Mouse (Mus musculus): ENCODE measurements around the gene Cd96.
"Not testable (repeated sequence)": the region's sequence is repeated elsewhere in the genome, so short reads cannot be mapped to it uniquely, and the experiment has no call there.

Cd96 gene

DNA sequence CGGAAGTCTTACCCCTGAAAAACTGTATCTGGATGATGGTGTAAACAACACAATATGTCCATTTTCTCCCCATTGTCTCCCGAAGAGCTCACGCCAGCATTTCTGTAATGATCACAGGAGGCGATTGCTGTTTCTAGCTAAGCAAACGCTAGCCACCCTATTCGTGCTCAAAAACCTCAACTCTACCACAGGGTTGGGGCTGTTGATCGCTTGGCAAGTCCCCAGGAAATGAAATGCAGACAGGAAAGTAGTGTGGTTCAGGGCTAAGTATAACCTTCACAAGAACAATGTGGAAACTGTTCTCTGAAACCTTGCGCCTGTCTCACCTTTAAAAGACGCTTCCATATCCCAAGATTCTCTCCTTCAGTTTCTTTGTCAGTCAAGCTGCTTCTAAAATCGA is at the start of gene Cd96:
Cd96 (minus strand) TSS at position 232 of the 400 bp plus-strand sequence.
- no peak for DNase-seq (ENCODE audit: low spot score in 2 of 2)

DNA sequence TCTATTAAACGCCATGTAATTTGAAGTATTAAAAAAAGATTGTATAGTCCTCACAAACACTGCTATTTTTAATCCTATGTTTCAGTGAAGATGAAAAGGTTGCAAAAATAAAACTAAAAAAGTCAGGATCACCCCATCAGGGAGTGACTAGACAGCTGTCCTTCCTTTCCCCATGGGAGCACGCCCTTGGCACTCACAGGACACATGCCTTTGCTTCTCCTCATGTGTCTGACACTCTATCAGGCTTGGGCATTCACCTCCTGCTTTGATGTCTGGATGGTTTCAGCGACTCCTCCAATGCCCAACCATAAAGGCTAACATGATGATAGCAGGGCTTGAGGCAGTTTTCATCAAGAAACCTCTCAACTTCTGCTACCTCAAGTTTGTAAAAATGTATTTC is 46.9 kb upstream of the Cd96 start:
- no peak for DNase-seq (ENCODE audit: low spot score in 2 of 2)

DNA sequence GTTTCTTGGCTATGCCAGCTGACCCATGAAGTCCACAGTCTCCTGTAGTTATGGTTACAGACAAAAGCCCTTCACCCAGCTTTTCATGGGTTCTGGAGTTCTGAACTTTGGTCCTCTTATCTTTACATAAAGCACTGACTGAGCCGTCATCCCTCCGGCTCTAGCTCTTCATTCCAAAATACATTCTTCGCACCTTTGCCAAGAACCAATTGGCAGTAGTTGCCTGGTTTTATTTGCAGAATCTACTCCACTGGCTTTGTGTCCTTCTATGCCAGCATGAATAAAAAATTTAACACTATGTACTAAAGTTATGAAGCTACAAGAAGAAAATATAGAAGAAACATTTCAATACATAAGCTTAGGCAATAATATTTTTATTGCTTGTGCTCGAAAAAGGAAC is 45.3 kb upstream of the Cd96 start:
- DNase-seq (ENCODE audit: low spot score in 2 of 2), result no peak

DNA sequence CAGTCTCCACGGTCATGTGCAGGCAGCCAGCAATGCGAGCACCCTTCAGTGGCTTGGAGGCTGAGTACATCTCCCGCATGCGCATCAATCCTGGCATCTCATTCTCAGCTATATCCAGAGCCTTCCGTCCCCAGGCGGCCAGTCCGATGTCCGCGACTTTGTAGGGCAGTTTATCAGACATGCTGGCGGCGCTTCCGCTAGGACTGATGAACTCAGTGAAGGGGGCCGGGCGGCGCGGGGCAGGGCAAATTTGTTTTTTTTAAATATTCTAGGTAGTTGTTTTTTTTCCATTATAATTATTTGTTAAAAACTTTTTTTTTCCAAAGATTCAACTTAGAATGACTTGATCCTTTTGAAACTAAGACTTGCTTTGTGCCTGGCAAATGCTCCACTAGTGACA is 34.8 kb upstream of the Cd96 start, which contains the start of gene Gm4737:
Gm4737 (minus strand) TSS at position 246 of the 400 bp plus-strand sequence.
- not testable (repeated sequence) for DNase-seq (ENCODE audit: low spot score in 2 of 2)

DNA sequence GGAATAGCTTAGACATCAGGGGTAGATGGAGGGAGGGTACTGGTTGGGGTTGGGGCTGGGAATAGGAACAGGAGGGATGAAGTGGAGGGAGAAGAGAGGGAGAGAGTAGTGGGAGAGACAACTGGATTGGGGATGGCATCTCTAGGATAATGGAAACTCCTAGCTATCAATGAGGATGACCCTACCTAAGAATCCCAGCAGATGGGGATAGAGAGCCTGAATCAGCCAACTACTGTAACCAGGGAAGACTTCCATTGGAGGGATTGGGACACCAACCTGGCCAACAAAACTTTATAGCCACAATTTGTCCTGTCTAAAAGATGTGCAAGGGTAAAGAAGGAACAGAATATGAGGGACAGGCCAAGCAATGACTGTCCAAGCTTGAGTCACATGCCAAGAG is 31.1 kb upstream of the Cd96 start:
- peak in 1 of 2 experiments; percentile 23 for DNase-seq (ENCODE audit: low spot score in 2 of 2)

DNA sequence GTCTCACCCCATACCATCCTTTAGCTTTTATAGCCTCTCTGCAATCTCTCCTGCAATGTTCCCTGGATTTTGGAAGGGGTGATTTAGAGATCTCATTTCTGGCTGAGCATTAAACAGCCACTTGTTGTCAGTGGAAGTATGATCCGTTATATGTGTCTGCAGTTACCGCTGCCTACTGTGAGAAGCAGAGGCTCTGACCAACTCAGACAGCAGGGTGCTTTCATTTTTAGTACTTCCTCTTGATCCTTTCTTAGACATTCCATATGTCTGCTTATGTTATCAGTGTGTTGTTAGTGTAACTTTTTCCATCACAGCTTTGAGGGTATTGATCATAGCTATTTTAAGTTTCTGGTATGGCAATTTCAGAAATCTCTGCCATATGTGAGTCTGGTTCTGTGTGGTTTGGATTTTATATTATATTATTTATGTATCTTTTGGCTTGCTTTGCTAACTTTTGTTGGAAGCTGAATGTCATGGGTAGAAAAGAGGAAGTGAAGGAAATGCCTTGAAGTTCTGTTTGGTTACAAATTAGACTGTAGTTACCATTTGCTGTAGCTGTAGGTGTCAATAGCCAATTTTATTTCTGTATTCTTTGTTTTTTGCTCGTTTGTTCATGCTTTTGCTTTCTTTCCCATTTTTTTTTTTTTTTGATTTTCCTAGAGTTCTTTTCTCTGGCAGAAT is 28.8 kb upstream of the Cd96 start:
- DNase-seq (ENCODE audit: low spot score in 2 of 2), result peak in 1 of 2 experiments; percentile 3

DNA sequence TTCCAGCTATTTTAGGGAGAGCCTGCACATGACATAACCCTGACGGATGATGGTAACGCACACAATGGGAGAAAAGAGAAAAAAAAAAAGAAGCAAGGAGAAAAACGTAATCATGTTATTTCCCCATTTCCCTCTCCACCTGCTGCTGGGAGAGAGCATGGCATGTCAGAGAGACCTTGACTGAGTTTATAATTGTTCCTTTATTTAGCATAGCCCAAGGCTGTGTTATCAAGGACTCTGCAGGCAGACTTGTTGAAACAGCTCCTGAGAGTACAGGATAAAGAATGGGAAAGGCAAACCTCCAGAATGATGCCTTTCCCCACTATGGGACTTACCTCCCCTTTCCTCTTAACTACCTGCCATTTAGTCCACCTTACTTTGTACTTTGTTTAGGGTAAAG is 26.9 kb upstream of the Cd96 start:
- DNase-seq (ENCODE audit: low spot score in 2 of 2), result no peak

DNA sequence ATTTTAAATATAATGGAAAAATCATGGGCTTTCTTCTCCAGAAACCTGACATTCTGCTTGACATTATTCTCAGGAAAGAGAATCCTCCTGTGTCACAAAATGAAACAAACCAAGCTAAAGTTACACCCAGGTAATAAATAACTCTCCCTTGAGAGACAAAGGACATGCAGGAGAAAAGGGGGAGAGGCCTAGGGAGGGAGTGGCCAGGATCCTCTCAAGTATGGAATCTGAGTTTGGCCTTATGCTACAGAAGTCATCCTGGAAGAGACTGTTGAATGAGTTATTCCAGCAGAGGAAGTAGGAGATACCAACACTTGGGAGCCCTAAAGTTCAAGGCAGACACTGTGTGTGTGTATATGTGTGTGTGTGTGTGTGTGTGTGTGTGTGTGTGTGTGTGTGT is 2.2 kb upstream of the Cd96 start:
- DNase-seq (ENCODE audit: low spot score in 2 of 2), result no peak

DNA sequence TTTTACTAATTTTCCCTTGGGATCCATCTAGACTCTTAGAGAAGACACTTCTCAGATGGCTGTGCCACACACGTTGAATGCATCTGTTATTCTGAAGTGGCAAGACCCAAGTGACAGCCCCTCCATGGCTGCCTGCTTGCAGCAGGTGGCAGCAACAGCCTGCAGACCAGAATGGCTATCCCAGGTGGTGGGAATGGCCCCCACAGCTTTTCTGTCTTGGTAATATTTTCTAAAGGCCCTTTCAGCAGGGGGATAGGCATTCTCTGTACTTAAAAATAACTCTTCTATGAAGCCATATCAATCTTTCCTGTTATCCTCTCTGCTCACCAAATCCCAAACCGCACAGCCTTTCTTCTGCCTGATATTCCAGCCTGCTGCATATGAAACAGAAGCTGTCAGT is 1.4 kb upstream of the Cd96 start:
- DNase-seq (ENCODE audit: low spot score in 2 of 2), result peak in 1 of 2 experiments; percentile 24

DNA sequence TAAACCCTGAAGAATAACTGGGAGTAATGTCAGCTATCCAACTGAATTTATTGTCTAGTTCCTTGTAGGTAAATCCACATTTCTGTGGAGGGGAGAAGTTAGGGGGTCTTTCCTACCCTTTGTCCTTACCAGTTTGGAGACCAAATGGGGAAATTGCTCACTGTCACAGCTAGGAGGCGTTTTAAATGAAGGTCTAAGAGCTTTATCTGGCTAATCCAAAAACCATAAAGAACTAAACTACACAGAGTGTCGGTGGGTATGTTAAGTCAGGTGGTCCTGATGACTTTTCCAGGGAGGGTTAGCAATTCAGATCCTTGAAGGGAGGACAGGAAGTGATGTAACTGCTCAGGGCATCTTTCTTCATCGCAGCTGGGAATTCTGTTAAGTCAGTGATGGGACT is 556 bp upstream of the Cd96 start:
- no peak for DNase-seq (ENCODE audit: low spot score in 2 of 2)

DNA sequence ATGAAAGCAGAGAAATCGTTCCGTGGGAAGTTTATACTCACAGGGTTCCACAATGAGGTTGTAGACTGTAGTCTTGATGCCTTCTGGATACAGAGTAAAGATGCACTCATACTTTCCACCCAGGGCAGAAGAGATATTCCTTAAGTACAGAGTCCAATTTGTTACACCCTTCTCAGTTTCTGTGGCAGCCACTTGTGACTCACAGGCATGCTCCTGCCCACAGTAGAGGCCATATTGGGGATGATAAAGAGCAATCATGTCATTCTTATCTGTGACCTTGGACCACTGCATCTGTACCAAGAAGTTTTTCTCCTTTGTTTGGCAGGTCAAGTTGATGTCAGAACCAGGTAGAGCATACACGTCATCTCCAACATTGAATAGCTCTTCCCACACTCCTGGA is 2.4 kb downstream of the Cd96 start:
- no peak for DNase-seq (ENCODE audit: low spot score in 2 of 2)

DNA sequence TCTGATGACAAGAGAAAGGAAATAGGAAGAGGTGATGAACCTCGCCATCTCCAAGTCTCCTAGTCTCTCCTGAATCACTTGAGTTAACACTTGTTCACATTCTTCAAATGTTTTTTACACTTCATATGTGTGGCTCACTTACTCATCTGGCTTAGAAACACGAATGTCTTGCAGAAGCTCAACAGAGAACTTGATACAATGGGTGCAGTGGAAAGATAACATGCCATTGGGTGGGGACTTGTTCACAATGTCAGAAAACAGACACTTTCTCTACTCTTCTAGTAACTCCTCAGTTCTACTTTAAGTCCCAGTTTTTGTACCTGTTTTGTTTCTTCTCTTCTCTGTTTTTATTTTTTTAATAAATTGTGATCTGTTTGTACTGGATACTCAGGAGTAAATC is 5.3 kb downstream of the Cd96 start:
- no peak for DNase-seq (ENCODE audit: low spot score in 2 of 2)

DNA sequence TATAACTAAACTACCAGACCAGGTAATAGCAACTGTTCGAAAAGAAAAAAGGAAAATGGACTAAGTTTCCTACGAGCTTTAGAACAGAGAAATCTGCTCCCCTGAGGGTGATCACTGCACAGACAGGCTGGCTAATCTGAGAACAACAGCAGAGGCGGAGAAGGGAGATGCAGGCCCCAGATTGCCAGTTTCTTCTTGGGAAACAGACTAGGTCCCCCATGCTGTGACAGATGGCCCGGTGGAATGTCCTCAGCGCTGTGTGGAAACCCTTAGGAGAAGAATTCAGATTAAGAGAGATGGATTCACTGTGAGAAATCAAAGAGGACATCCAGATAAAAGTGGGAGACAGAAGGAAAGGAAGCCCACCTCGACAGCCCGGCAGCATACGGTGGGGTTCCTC is 10.5 kb downstream of the Cd96 start:
- DNase-seq (ENCODE audit: low spot score in 2 of 2), result peak in 1 of 2 experiments; percentile 11

DNA sequence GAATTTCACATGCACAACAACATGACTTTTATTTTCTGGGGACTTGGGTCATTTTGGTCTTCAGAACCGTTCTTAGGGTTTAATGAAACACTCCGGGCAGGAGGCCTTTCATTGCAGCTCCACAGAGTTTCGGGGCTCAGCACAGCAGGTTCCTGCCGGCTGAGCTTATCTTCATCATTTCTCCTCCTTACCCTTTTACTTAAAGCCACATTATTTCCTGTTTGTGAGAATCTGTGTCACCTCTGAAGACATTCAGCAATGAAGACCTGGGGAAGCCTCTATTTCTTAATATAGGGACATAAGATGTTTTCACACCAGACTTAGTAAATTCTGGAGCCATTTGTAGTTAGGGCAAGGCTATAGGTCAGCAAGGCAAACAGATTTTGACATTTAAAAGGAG is 12.6 kb downstream of the Cd96 start:
- no peak for DNase-seq (ENCODE audit: low spot score in 2 of 2)

DNA sequence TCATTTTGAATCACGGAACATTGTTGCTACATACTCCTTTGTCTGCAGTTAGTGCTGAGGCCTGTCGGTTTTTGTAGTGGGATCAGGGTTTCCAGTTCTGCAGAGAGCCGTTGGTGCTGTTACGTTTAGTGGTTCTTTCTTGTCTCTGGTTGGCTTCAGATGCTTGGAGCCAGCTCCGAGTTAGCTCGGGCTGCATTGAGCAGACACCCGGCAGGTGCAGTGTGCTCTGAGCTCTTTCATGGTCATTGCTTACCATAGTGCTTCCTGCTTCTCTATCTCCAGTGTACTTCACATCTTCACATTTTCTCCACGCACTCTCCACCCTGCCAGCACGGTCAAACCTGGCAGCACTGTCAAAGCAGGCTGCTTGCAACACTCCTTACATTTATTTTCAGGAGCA is 15.6 kb downstream of the Cd96 start:
- no peak for DNase-seq (ENCODE audit: low spot score in 2 of 2)

DNA sequence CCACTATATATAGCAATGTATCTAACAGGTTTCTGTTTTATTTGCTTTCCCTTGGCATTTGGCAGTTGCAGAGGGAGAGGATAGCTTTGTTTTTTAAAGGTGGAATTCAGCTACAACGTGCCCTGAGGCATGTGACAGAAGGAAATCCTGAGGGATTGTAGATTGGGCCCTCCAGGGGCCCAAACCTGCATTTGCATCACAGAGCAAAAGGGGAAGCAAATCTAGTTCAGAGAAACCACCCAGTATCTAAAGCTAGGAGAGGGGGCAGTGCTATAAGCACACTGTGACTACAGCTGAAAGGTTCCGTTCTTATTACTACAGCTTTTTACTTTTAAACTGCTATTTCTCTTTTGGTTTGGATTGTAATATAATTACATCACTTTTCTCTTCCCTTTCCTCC is 18.3 kb downstream of the Cd96 start:
- DNase-seq (ENCODE audit: low spot score in 2 of 2), result no peak

DNA sequence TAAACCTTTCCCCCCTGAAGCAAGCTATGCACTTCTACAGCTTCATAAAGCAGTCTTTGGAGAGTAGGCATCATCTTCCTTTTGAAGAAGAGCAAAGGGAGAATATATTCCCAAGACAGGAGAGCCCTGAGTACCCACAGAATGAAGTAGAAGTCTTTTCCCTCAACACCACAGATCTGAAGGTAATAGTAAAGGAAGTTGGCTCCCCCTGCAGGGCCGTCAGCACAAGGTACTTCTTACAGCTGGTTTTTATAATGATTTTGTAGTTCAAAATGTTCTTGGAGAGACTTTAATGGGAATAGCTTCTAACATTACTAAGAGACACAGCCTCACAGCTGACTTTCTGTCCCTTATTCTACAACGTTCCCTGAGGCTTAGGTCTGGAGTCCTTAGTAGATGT is 19.8 kb downstream of the Cd96 start:
- DNase-seq (ENCODE audit: low spot score in 2 of 2), result peak in 1 of 2 experiments; percentile 12

DNA sequence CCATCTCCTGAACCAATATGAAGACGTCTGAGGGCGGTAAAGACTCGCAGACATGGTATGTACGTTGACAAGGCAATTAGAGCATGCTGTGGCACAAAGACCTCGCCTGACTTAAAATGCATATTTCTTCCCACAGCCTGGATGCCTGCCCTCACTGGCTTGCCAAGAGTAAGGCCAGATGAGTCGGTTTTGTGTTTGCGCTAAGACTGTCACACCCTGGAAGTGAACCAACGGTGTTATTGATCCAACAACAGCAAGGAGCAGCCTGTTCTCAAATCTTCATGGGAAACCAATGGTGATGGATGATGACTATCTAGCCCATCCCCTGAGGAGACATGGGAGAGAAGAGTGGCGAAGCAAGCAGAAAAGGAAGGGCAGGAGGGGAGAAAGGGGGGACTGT is 22.6 kb downstream of the Cd96 start:
- DNase-seq (ENCODE audit: low spot score in 2 of 2), result no peak

DNA sequence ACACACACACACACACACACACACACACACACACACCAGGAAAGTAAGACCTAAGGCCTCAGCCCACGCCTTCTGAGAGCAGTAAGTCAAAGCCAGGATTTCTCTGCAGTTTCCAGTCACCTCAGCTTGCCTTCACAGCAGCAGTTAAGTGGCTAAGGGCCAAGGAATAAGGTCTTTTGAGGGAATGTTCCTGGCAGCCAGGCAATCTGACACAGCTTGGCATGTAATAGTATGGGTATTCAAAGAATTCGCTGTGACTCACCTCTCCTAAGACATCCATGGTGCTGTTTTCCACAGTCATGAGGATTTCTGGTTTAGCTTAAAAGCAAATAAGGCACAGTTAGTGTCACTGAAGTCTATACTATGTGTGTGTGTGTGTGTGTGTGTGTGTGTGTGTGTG is 25.6 kb downstream of the Cd96 start:
- peak; percentile 5 to 12 for DNase-seq (ENCODE audit: low spot score in 2 of 2)

DNA sequence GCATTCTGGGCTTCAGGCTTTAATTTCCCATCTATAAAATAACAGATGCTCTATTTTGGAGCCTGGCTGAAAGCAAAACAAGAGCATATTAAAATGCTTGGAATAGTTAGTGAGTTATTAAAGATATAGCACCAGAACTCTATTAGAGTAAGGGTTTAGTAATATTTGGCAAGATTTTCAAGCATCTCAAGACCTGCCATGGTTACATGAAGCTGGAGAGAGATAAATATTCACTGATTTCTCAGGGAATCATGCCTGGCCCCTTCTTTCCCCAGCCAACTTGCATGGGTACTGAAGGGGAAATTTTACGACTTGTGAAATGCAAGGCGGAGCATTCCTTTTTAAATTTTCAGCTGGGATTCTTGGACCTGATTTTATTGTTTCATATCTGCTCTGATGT is 27.1 kb downstream of the Cd96 start:
- DNase-seq (ENCODE audit: low spot score in 2 of 2), result no peak

DNA sequence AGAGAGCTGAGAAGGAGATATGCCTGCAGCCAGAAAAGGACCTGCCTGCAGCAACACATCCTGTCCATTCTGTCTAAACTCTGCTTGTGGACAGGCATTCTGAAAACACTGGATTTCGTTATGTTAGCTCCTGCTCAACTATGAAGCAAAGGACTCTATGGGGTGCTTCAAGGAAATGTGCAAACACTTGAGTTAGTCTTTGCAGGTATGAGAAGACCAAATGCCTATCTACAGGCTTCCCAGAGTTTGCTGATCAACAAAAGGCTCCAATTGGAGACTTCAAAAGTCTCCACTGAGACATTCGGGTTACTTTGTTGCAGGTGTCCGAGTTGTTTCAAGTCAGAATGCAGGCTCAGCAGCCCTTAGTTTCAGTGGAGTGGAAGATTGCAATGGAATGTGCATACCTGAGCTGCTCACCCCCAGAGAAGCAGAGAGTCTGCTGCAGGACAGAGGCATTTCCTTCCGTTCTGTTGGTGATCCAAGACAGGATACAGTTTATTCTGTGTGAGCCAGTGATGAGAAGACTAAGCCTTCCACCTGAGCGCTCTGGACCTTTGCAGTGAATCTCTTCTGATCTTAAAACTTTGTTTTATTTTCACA is 33.1 kb downstream of the Cd96 start:
- no peak for DNase-seq (ENCODE audit: low spot score in 2 of 2)

DNA sequence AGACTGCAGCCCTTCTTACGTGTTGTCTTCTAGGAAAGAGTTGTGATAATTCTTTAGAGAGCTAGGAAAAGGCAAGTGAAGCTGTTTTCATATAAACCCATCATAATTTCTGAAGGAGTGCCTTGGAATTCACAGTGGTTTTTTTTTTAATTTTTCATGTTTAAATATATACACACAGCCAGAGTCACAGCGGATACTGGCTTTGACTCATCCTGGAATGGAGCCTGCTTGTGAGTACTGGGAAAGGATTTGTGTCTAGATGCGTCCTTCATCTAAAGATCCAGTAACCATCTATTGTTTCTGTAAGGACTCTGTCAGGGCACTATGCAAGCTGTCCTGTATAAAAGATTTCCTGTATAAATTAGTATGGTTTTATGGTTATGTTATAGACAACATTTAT is 52.1 kb downstream of the Cd96 start:
- no peak for DNase-seq (ENCODE audit: low spot score in 2 of 2)

DNA sequence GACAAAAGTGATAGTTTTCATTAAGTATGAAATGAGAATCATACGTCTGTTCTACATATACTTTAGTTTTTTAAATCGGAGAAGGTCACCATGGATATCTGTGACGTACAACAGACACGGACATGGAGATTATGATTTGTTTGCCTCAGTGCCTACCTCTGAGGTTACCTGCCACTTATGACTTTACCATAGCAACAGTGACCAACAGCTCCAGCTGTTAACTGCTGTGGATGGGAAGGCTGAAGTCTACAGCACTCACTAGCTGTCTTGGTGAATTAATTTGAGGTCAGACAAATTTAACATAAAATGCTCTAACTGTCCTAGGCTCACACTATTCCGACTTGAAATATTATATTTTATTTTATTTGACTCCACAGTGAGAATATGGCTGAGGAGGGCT is 56.8 kb downstream of the Cd96 start:
- DNase-seq (ENCODE audit: low spot score in 2 of 2), result no peak

DNA sequence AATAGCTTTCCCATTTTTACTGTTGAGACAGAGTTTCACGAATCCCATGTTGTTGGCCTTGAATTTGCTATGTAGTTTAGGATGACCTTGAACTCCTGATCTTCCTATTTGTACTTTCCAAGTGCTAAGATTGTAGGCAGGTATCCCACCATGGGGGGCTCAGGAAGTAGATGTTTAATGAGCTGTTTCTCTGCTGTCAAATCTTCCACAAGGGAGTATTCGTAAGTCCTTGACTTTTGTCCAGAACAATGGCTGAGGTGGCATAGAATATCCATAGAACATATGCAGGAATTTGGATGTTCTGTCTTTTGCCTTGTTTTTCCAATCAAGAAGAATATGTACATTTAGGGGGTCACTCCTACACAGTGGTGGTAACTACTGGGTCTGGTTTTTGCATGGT is 73.1 kb downstream of the Cd96 start:
- no peak for DNase-seq (ENCODE audit: low spot score in 2 of 2)

Measured in left cerebral cortex, adult 9 months (tissue).